Mouse (Mus musculus): Measurements from ENCODE around the gene Ntn1.

Ntn1 gene

GRCm38 (mm10) chr11:68324863-68325262 lies 75.8 kb downstream of the Ntn1 start:
- no peak for DNase-seq

- no peak for DNase-seq
These were observed 79.2 kb downstream of the Ntn1 start for GRCm38 (mm10) chr11:68321417-68321816.

GRCm38 (mm10) chr11:68315551-68316130 lies 85.0 kb downstream of the Ntn1 start:
- DNase-seq: no peak

- no peak for DNase-seq
These were observed 86.8 kb downstream of the Ntn1 start for GRCm38 (mm10) chr11:68313861-68314260.

GRCm38 (mm10) chr11:68313065-68313464 lies 87.6 kb downstream of the Ntn1 start:
- no peak for DNase-seq

- no peak for DNase-seq
These were observed 91.6 kb downstream of the Ntn1 start for GRCm38 (mm10) chr11:68308911-68309580.

GRCm38 (mm10) chr11:68305997-68306396 lies 94.6 kb downstream of the Ntn1 start:
- no peak for DNase-seq

GRCm38 (mm10) chr11:68302323-68302722 lies 98.3 kb downstream of the Ntn1 start:
- DNase-seq: no peak

GRCm38 (mm10) chr11:68301660-68302059 lies 99.0 kb downstream of the Ntn1 start:
- DNase-seq: no peak

- DNase-seq: no peak
These were observed 105.1 kb downstream of the Ntn1 start for GRCm38 (mm10) chr11:68295474-68295873.

- no peak for DNase-seq
These were observed 110.0 kb downstream of the Ntn1 start for GRCm38 (mm10) chr11:68290631-68291030.

GRCm38 (mm10) chr11:68287331-68287730 lies 113.3 kb downstream of the Ntn1 start:
- no peak for DNase-seq

- DNase-seq: no peak
These were observed 114.3 kb downstream of the Ntn1 start for GRCm38 (mm10) chr11:68286142-68286808.

GRCm38 (mm10) chr11:68285754-68286141 lies 114.9 kb downstream of the Ntn1 start:
- no peak for DNase-seq

- DNase-seq: no peak
These were observed 120.6 kb downstream of the Ntn1 start for GRCm38 (mm10) chr11:68280001-68280510.

GRCm38 (mm10) chr11:68276945-68277344 lies 123.7 kb downstream of the Ntn1 start:
- DNase-seq: no peak

GRCm38 (mm10) chr11:68274331-68274811 lies 126.3 kb downstream of the Ntn1 start:
- no peak for DNase-seq

GRCm38 (mm10) chr11:68273855-68274254 lies 126.8 kb downstream of the Ntn1 start:
- DNase-seq: no peak

- no peak for DNase-seq
These were observed 129.7 kb downstream of the Ntn1 start for GRCm38 (mm10) chr11:68270730-68271467.

- DNase-seq: no peak
These were observed 136.3 kb downstream of the Ntn1 start for GRCm38 (mm10) chr11:68264276-68264675.

- no peak for DNase-seq
These were observed 137.5 kb downstream of the Ntn1 start for GRCm38 (mm10) chr11:68263100-68263499.

GRCm38 (mm10) chr11:68261162-68261892 lies 139.3 kb downstream of the Ntn1 start:
- no peak for DNase-seq
